Mouse (Mus musculus) intestine, embryonic 15.5 days (tissue): ENCODE data around the gene Slc39a11. TPM values are rescaled to one million over a fixed set of nuclear protein-coding genes. Genes with fewer than 3 reads are reported as not detected.
A peak's percentile ranks its signal among the peaks of the same experiment; 100 is the strongest.

Experiments used
- ATAC-seq: fragments of 200-750 bp; cut with Nextera tagmentation; 2 replicates; pipeline ENCODE4 v1.8.0; 2017; ENCODE audit warnings: moderate TSS enrichment, moderate library complexity
- H3K27ac ChIP-seq: fragments of 300-500 bp; sonication (generic); 2 replicates; pipeline ENCODE4 v1.5.1; 2015; ENCODE audit warnings: mild to moderate bottlenecking, inconsistent platforms
- H3K27me3 ChIP-seq: fragments of 300-500 bp; sonication (generic); replicated peaks from 2 replicates; pipeline ENCODE4 v1.6.1; 2015; ENCODE audit warnings: inconsistent platforms
- H3K36me3 ChIP-seq: fragments of 300-500 bp; sonication (generic); 2 replicates; pipeline ENCODE4 v1.6.1; 2015; ENCODE audit warnings: inconsistent platforms
- H3K4me1 ChIP-seq: fragments of 300-500 bp; sonication (generic); replicated peaks from 2 replicates; pipeline ENCODE4 v1.6.1; 2015; ENCODE audit warnings: inconsistent platforms
- H3K4me2 ChIP-seq: fragments of 300-500 bp; sonication (generic); replicated peaks from 2 replicates; pipeline ENCODE4 v1.6.1; 2015; ENCODE audit warnings: mild to moderate bottlenecking, inconsistent platforms
- H3K4me3 ChIP-seq: fragments of 300-500 bp; sonication (generic); replicated peaks from 2 replicates; pipeline ENCODE4 v1.5.1; 2015; ENCODE audit warnings: inconsistent platforms
- H3K9ac ChIP-seq: fragments of 300-500 bp; sonication (generic); 2 replicates; pipeline ENCODE4 v1.6.1; 2015; ENCODE audit warnings: inconsistent platforms
- H3K9me3 ChIP-seq: fragments of 300-500 bp; sonication (generic); 2 replicates; pipeline ENCODE4 v1.6.1; 2016; ENCODE audit warnings: inconsistent platforms
- WGBS: fragments of 180-500 bp; shearing (Covaris S2); methylation state at CpG from one replicate; pipeline ENCODE4 v1.1.7; 2015; 5-methylcytosine and 5-hydroxymethylcytosine counted together
- polyA plus RNA-seq: library from polyadenylated mRNA; unstranded; fragments of >200 nt; fragmentation: Nextera tagmentation; extraction: Ambion mirVana; gene quantifications from 2 replicates; pipeline ENCODE4 v1.2.1, GENCODE M21; 2015

Gene Slc39a11
- polyA plus RNA-seq, 1 experiment from 2014 or later = 40.8 TPM

DNA sequence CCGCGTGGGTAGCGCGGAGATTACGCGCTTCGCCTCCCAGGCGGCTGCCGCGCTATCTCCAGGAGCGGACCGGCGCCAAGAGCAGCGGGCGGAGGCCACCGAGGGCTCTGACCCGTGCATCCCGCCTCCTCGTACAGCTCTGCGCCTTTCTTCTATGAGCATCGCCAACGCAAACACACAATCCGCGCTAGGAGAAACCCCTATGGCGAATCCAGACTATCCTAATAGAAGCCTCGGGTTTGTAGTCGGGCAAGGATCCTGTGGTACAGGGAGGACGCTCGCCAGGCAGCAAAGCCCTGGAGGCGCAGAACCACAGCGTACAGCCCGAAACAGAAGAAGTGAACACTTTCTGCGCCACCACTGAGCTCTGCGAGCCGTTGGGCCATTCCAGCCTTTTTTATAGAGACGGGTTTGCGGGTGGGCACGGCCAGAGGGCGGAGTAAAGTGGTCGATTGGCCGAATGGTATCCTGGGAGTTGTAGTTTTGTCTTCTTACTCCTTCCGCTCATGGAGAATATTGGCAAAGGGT is 448.3 kb downstream of the Slc39a11 start:
- peak overlapping the region; percentile 76 for H3K9ac ChIP-seq
- peak overlapping the region; percentile 79 for H3K27ac ChIP-seq
- peak overlapping the region; percentile 65 for H3K4me3 ChIP-seq
- H3K4me2 ChIP-seq = peak overlapping the region; percentile 94
- H3K4me1 ChIP-seq = 0 out of 2 replicates have a peak, but pooled peaks cover 9% of the 10 kb centered on the region
- peak; percentile 92 for ATAC-seq
- no peaks in the 10 kb centered on the region for H3K9me3 ChIP-seq
- WGBS = under 1% methylated on average over 42 of the region's 42 CpGs
- H3K36me3 ChIP-seq = no peaks in the 10 kb centered on the region
- no peaks in the 10 kb centered on the region for H3K27me3 ChIP-seq

DNA sequence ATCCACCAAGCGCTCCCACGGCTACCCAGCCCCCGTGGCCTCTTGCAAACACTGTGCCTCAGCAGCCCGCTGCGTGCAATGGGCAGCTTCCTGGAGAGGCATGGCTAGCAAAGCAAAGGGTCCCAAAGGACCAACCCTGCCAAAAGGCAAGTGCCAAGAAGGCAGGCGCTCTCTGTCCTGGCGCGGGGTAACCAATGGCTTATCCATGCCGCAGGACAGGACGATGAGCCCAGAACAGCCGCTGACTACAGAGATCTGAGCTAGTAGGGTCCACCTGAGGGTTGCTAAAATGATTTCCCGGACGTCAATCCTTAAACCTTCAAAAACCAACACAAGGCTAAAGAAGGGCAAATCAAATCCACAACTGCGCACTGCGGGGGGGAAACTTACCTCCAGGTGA is 449.0 kb downstream of the Slc39a11 start:
- Histone ChIP-seq H3K9me3 (no peaks in the 10 kb centered on the region), H3K27me3 (no peaks in the 10 kb centered on the region), H3K4me2 (peak overlapping the region; percentile 94), H3K4me3 (peak overlapping the region; percentile 65), H3K4me1 (0 out of 2 replicates have a peak, but pooled peaks cover 9% of the 10 kb centered on the region), H3K9ac (peak overlapping the region; percentile 76), H3K27ac (no peak overlapping the region; the same call in 1 of the 2 replicates), H3K36me3 (no peaks in the 10 kb centered on the region)
- ATAC-seq = peak; percentile 7; the same call in 1 of the 2 replicates
- WGBS = 12% methylated on average over 15 of the region's 15 CpGs

DNA sequence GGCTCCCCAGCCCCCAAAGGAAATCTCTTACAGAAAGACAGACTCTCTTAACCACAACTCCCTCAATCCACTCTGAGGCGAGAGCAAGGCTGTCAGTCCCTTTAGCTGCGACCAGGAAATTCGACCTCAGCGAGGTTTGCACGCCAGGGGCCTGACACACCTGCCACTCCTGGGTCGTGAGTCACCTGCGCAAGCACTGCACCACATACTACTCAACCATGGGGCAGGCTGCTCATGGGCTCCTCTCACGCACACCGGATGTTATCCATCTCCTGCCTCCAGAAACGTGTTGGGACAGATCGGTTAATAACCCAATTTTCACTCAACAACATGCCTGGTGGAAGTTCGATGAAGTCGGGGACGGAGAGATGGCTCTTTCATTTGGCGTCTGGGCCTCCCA is 451.3 kb downstream of the Slc39a11 start:
- ATAC-seq = peak; percentile 62
- 0 out of 2 replicates have a peak, but pooled peaks cover 9% of the 10 kb centered on the region for H3K4me1 ChIP-seq
- H3K27me3 ChIP-seq = no peaks in the 10 kb centered on the region
- H3K9ac ChIP-seq = no peak overlapping the region
- H3K4me2 ChIP-seq = peak overlapping the region; percentile 94
- H3K27ac ChIP-seq = peak overlapping the region; percentile 24; the same call in 1 of the 2 replicates
- no peak overlapping the region for H3K4me3 ChIP-seq
- no peaks in the 10 kb centered on the region for H3K36me3 ChIP-seq
- H3K9me3 ChIP-seq = no peaks in the 10 kb centered on the region
- 65% methylated on average over 15 of the region's 15 CpGs for WGBS

DNA sequence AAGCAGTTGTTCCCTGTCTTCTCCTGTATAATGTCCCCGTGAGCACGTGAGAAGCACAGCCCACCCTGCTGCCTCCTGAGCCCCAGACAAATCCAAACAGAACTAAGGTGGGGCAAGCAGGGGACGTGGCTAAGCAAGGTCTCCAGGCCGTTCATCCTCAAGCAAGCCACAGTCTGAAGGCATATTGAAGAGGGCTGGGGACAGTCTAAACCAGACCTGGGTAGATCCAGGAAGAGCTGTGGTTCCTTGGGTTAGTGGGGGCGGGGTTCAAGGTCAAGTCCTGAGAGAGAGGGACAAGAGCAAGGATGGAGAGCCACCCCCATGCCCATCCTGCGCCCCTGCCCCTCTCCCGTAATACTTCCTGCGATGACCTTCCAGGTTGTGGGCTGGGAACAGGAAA is 452.3 kb downstream of the Slc39a11 start:
- no peak for ATAC-seq
- Histone ChIP-seq H3K4me3 (no peak overlapping the region), H3K9me3 (no peaks in the 10 kb centered on the region), H3K27ac (no peak overlapping the region), H3K36me3 (no peaks in the 10 kb centered on the region), H3K27me3 (no peaks in the 10 kb centered on the region), H3K9ac (no peak overlapping the region), H3K4me2 (no peak overlapping the region; the same call in 1 of the 2 replicates), H3K4me1 (0 out of 2 replicates have a peak, but pooled peaks cover 9% of the 10 kb centered on the region)
- WGBS = 75% methylated on average over 8 of the region's 8 CpGs

DNA sequence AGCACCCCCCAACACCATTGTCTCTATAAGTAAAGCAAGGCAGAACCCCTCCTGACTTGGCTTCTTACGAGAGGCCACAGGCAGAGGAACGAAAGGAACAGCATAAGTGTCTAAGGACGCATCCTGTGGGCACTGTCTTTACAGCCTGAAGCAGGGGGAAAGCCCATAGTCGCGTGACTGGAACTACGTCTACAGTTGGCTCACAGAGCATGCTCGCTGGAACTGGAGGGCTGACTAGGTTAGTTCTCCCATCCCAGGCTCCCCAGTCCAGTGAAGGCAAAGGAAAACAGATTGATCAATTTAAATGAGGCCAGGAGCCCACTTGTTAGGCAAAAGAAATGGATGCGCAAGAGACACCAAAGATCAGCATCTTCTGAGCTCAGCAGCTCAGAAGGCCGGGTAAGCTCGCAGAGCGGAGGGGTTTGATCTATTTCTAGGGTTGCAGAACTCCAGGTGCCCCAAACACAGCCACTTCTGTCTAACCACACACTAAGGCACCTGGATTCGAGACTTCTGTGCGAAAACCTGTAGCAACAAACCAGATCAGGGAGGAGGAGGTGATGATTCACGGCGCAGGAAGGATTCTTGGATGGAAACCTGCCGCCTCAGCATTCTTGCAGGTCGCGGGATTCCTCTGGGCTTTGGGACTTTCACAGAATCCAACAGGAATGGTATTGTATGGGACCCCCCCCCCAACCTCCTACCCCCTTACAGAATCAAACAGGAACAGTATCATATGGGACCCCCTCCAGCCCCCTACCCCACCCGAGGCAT is 453.5 kb downstream of the Slc39a11 start:
- ATAC-seq = no peak
- Histone ChIP-seq H3K27me3 (no peaks in the 10 kb centered on the region), H3K36me3 (no peaks in the 10 kb centered on the region), H3K4me1 (0 out of 2 replicates have a peak, but pooled peaks cover 9% of the 10 kb centered on the region), H3K9ac (no peak overlapping the region), H3K9me3 (no peaks in the 10 kb centered on the region), H3K27ac (no peak overlapping the region), H3K4me3 (no peak overlapping the region), H3K4me2 (no peak overlapping the region)
- 86% methylated on average over 19 of the region's 19 CpGs for WGBS

Other genes with a start within 250 kb of the Slc39a11 start
- 0.65 and 1.4 TPM in 2 replicates for gene Sstr2, start 30.7 kb downstream of the Slc39a11 start, polyA plus RNA-seq
- gene Cog1, start 910 bp downstream of the Slc39a11 start, polyA plus RNA-seq = 26.0 and 26.4 TPM in 2 replicates
- gene Fam104a, start 34.1 kb upstream of the Slc39a11 start, polyA plus RNA-seq = 42.6 and 46.0 TPM in 2 replicates
- 14.6 and 17.8 TPM in 2 replicates for gene D11Wsu47e, start 34.3 kb upstream of the Slc39a11 start, polyA plus RNA-seq
- gene Cpsf4l, start 59.9 kb upstream of the Slc39a11 start, polyA plus RNA-seq = 0.18 TPM in 1 of 2 replicates, not detected in the other
- 54.4 and 57.8 TPM in 2 replicates for gene Cdc42ep4, start 101.8 kb upstream of the Slc39a11 start, polyA plus RNA-seq